ENCODE assay signal across 13 mouse cellular contexts in the genomic region with DNA sequence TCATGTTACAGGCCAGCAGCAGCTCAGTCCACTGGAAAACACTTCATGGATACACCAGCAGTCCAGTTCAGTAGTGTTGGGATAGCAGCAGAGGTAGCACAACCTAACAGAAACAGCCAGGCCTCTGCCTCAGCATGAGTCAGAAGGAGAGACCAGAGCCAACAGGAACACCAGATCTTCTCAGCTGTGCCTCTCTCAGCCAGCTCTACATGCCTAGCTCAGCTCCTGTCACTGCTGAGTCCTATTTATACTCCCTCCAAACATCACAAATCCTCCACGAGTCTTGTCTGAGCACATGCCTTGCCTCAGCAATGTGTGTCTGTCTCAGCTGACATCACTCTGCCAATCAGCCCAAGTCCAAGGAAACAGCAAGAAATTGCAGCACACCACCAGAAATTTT.
"Had no signal": no experiment of that assay in that cellular context is flagged by ENCODE, and none has a peak within 500 bp of the region (broad histone marks: within the 10 kb centered on the region; RNA-seq: fewer than 3 reads in every experiment).

No protein-coding gene starts in this region.

- H3K36me3 ChIP-seq: limb, embryonic 12.5 days; liver, embryonic 13.5 days; lung, embryonic 15.5 days; midbrain, embryonic 15.5 days had no signal

- DNase-seq: kidney, postnatal 25 days; layer of hippocampus, postnatal 36 days; liver; liver, embryonic 13.5 days; liver, postnatal 0 days; lung, postnatal 14 days; right cerebral cortex, postnatal 14 days; thymus, postnatal 36 days had no signal

- H3K4me1 ChIP-seq: limb, embryonic 12.5 days; liver, embryonic 13.5 days; midbrain, embryonic 15.5 days had no signal

- H3K9me3 ChIP-seq: limb, embryonic 12.5 days; liver, embryonic 13.5 days; lung, embryonic 15.5 days; midbrain, embryonic 15.5 days had no signal

- H3K27me3 ChIP-seq: liver, embryonic 13.5 days; lung, embryonic 15.5 days; midbrain, embryonic 15.5 days had no signal

- H3K27ac ChIP-seq: limb, embryonic 12.5 days; liver, embryonic 13.5 days; lung, embryonic 15.5 days; macrophage; midbrain, embryonic 15.5 days had no signal

- H3K4me3 ChIP-seq: limb, embryonic 12.5 days; liver, embryonic 13.5 days; lung, embryonic 15.5 days; megakaryocyte, embryonic 14.5 days; midbrain, embryonic 15.5 days had no signal
